Mouse (Mus musculus): ENCODE measurements around the gene Srpk2.
"Not testable (repeated sequence)": the region's sequence is repeated elsewhere in the genome, so short reads cannot be mapped to it uniquely, and the experiment has no call there.

GRCm38 (mm10) chr5:23639193-23639592 is 45.2 kb downstream of the Srpk2 start:
- TF ChIP-seq CTCF (IDR thresholded peaks at IDR 0.05; ENCODE audit: control insufficient read depth, insufficient read depth, insufficient read length); MYOD1 (IDR thresholded peaks at IDR 0.05; ENCODE audit: control insufficient read depth, insufficient read length, low read depth): not testable (repeated sequence)
